Mouse (Mus musculus) T-cell, adult 66 days (primary cell): ENCODE data around the gene Bcat2. TPM values are rescaled to one million over a fixed set of nuclear protein-coding genes. Genes with fewer than 3 reads are reported as not detected.

Experiments
- total RNA-seq, 2 experiments: library from RNA; stranded (reverse); gene quantifications; 3 replicates in 1 of 2; 4 replicates in 1 of 2; pipeline ENCODE4 v1.2.4; 2023

The Bcat2 gene
- 10 to 100 TPM; 38.7 to 43.5 TPM for total RNA-seq

GRCm38 (mm10) chr7:45570103-45570741 lies at the start of gene Bcat2:
TSS of gene Bcat2 (plus strand) at chr7:45570153.

GRCm38 (mm10) chr7:45525809-45526473 lies 44.0 kb upstream of the Bcat2 start, which contains the start of the genes Ppp1r15a and Plekha4:
TSS of gene Ppp1r15a (minus strand) at chr7:45526268.
TSS of gene Plekha4 (plus strand) at chr7:45526330.

DNA sequence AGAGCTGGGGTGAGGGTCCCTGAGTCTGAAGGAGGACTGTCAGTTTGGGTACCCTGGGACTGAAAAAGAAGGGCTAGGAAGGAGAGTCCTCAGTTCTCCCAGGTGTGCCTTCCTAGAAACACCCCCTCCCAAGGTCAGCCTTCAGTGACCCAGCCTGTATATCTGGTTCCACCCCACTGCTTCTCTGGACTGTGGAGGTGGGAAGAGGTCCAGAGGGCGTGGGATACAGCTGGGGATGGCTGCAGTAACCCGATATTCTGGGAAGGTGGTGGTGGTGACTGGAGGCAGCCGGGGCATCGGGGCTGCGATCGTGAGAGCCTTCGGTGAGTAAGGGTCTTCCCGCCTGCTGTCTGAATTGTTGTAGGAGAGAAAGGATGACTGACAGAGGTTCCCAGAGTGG lies 15.2 kb upstream of the Bcat2 start, which contains the start of gene Hsd17b14:
Hsd17b14 (plus strand) TSS at position 150 of the 400 bp plus-strand sequence.

DNA sequence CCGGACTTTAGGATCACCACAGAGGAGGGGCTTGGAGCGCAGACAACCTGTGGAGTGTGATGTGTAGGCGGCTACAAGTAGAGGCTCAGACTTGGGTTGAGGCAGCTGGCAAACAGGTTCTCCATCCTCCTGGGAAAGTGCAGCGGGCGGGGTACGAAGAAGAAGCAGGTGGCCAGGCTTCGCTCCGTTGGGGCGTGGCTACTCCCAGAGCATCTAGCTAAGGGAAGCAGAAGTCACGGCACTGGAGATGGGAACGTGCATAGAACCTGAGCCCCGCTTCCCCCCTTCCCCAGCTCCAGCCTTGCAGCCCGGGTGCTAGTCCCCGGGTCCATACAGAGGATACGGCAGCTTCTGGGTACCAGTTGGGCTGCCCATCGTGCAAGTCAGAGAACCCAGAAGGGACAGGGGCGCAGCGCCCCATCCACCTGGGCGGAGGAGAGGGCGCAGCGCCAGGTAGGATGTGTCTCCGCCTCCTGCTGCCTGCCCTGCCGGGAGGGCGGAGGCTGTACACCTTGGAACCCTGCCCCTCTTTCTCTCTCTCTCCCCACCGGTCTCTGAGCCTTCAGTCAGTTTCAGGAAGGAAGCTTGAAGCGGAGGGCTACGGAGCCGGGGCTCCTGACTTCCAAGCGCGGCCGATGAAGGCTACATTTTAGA lies 47.2 kb downstream of the Bcat2 start, which contains the start of gene Fut1:
Fut1 (plus strand) TSS at position 248 of the 654 bp plus-strand sequence.

GRCm38 (mm10) chr7:45621443-45621842 lies 51.5 kb downstream of the Bcat2 start, which contains the start of gene Izumo1:
TSS of gene Izumo1 (plus strand) at chr7:45621811.

GRCm38 (mm10) chr7:45627261-45627660 lies 57.3 kb downstream of the Bcat2 start, which contains the start of gene Rasip1:
TSS of gene Rasip1 (plus strand) at chr7:45627488.

Other genes with a start within 250 kb of the Bcat2 start
- gene Trpm4, start 236.4 kb upstream of the Bcat2 start, total RNA-seq, result 10 to 100 TPM; 11.4 to 15.3 TPM
- not detected for gene Hrc, start 234.9 kb upstream of the Bcat2 start, total RNA-seq
- gene Ppfia3, start 203.1 kb upstream of the Bcat2 start, total RNA-seq, result under 1 TPM; 0.15 to 0.50 TPM
- gene Lin7b, start 199.6 kb upstream of the Bcat2 start, total RNA-seq, result 1 to 10 TPM; 3.0 to 3.6 TPM
- gene Snrnp70, start 174.4 kb upstream of the Bcat2 start, total RNA-seq, result 100 to 1,000 TPM; 682 to 709 TPM
- not detected for gene Kcna7, start 164.5 kb upstream of the Bcat2 start, total RNA-seq
- not detected for gene Ntf5, start 156.5 kb upstream of the Bcat2 start, total RNA-seq
- not detected for gene Lhb, start 149.3 kb upstream of the Bcat2 start, total RNA-seq
- 1 to 10 TPM; 6.5 to 6.8 TPM for gene Gys1, start 135.3 kb upstream of the Bcat2 start, total RNA-seq
- gene Ruvbl2, start 132.1 kb upstream of the Bcat2 start, total RNA-seq, result 10 to 100 TPM; 48.6 to 51.6 TPM
- gene Ftl1, start 110.3 kb upstream of the Bcat2 start, total RNA-seq, result 100 to 1,000 TPM; 409 to 413 TPM
- gene Bax, start 103.3 kb upstream of the Bcat2 start, total RNA-seq, result 10 to 100 TPM; 79.4 to 86.6 TPM
- not detected for gene Tulp2, start 88.3 kb upstream of the Bcat2 start, total RNA-seq
- not detected for gene Gm45808, start 83.3 kb upstream of the Bcat2 start, total RNA-seq
- under 1 TPM; 0.62 to 0.96 TPM for gene Dhdh, start 81.3 kb upstream of the Bcat2 start, total RNA-seq
- 100 to 1,000 TPM in 1 of 2 experiments, 10 to 100 TPM in 1; 99.7 to 118 TPM for gene Nucb1, start 59.7 kb upstream of the Bcat2 start, total RNA-seq
- gene Ppp1r15a, start 43.9 kb upstream of the Bcat2 start, total RNA-seq, result 100 to 1,000 TPM; 770 to 887 TPM
- 1 to 10 TPM; 1.2 to 1.4 TPM for gene Plekha4, start 43.8 kb upstream of the Bcat2 start, total RNA-seq
- gene Hsd17b14, start 15.3 kb upstream of the Bcat2 start, total RNA-seq, result not detected
- not detected for gene Fgf21, start 45.3 kb downstream of the Bcat2 start, total RNA-seq
- not detected for gene Fut1, start 47.1 kb downstream of the Bcat2 start, total RNA-seq
- gene Izumo1, start 51.7 kb downstream of the Bcat2 start, total RNA-seq, result not detected
- under 1 TPM in 1 of 2 experiments, not detected in 1; 0.38 TPM for gene Rasip1, start 57.3 kb downstream of the Bcat2 start, total RNA-seq
- not detected for gene Mamstr, start 69.8 kb downstream of the Bcat2 start, total RNA-seq
- not detected for gene Fut2, start 96.2 kb downstream of the Bcat2 start, total RNA-seq
- gene Ntn5, start 113.9 kb downstream of the Bcat2 start, total RNA-seq, result under 1 TPM; 0.35 to 0.65 TPM
- under 1 TPM in 1 of 2 experiments, not detected in 1; 0.20 TPM for gene Sec1, start 124.2 kb downstream of the Bcat2 start, total RNA-seq
- gene Car11, start 129.7 kb downstream of the Bcat2 start, total RNA-seq, result 10 to 100 TPM in 1 of 2 experiments, 1 to 10 TPM in 1; 8.9 to 10.2 TPM
- gene Dbp, start 134.9 kb downstream of the Bcat2 start, total RNA-seq, result 10 to 100 TPM; 34.0 to 37.7 TPM
- gene Rpl18, start 145.3 kb downstream of the Bcat2 start, total RNA-seq, result 1,000 to 10,000 TPM; 3,079 to 3,201 TPM
- gene Sphk2, start 147.8 kb downstream of the Bcat2 start, total RNA-seq, result 10 to 100 TPM; 30.7 to 34.0 TPM
- 1 to 10 TPM; 1.6 to 2.1 TPM for gene Fam83e, start 151.1 kb downstream of the Bcat2 start, total RNA-seq
- gene Spaca4, start 155.7 kb downstream of the Bcat2 start, total RNA-seq, result not detected
- gene Lmtk3, start 213.6 kb downstream of the Bcat2 start, total RNA-seq, result 1 to 10 TPM in 1 of 2 experiments, under 1 TPM in 1; 0.80 to 1.3 TPM
- 1 to 10 TPM; 1.4 to 3.5 TPM for gene Sult2b1, start 214.5 kb downstream of the Bcat2 start, total RNA-seq
- 100 to 1,000 TPM; 111 to 128 TPM for gene Cyth2, start 244.4 kb downstream of the Bcat2 start, total RNA-seq